Mouse (Mus musculus) myocyte (in vitro differentiated cells): Measurements from ENCODE around the gene Zc3hav1. TPM values are rescaled to one million over a fixed set of nuclear protein-coding genes. Genes with fewer than 3 reads are reported as not detected.

ENCODE experiments used
- H3K27me3 ChIP-seq: one replicate; pipeline ENCODE4 v1.6.1; 2011; ENCODE audit not compliant: control insufficient read depth, insufficient read depth, insufficient read length
- H3K36me3 ChIP-seq: one replicate; pipeline ENCODE4 v1.6.1; 2011; ENCODE audit not compliant: control insufficient read depth, insufficient read depth
- H3K4me2 ChIP-seq: one replicate; pipeline ENCODE4 v1.6.1; 2011; ENCODE audit warnings: low read depth, control low read depth
- H3K4me3 ChIP-seq: one replicate; pipeline ENCODE4 v1.5.1; 2011; ENCODE audit warnings: mild to moderate bottlenecking, control low read depth, moderate library complexity
- H3K79me2 ChIP-seq: one replicate; pipeline ENCODE4 v1.6.1; 2011; ENCODE audit not compliant: control insufficient read depth, insufficient read depth
- H3ac ChIP-seq: one replicate; pipeline ENCODE4 v1.6.1; 2011; ENCODE audit not compliant: control insufficient read depth, insufficient read length
- CEBPB ChIP-seq: IDR thresholded peaks from 2 replicates; pipeline ENCODE4 v1.6.1; 2011; ENCODE audit warnings: mild to moderate bottlenecking, moderate library complexity; ENCODE audit not compliant: poor library complexity, insufficient read depth, severe bottlenecking
- E2F4 ChIP-seq: IDR thresholded peaks from one replicate; pipeline ENCODE4 v1.6.1; 2011; ENCODE audit warnings: mild to moderate bottlenecking, control low read depth, moderate library complexity; ENCODE audit not compliant: insufficient read depth
- MAX ChIP-seq: IDR thresholded peaks from one replicate; pipeline ENCODE4 v1.6.1; 2011; ENCODE audit warnings: low read depth, mild to moderate bottlenecking, control low read depth
- MYOD1 ChIP-seq, 3 experiments: IDR thresholded peaks; one replicate each; pipeline ENCODE4 v1.6.1; 2011; ENCODE audit warnings: control low read depth in 2 of 3, low read depth in 2 of 3, mild to moderate bottlenecking in 2 of 3, moderate library complexity in 1 of 3; ENCODE audit not compliant: insufficient read length in 2 of 3, control insufficient read depth in 1 of 3
- MYOG ChIP-seq, 3 experiments: IDR thresholded peaks; one replicate each; pipeline ENCODE4 v1.6.1; 2011; ENCODE audit warnings: control low read depth in 2 of 3, low read depth in 2 of 3, mild to moderate bottlenecking in 2 of 3; ENCODE audit not compliant: insufficient read length in 2 of 3, control insufficient read depth in 1 of 3, insufficient read depth in 1 of 3
- POLR2A ChIP-seq: IDR thresholded peaks from one replicate; pipeline ENCODE4 v1.6.1; 2011; ENCODE audit warnings: low read depth, mild to moderate bottlenecking, control low read depth, moderate library complexity; ENCODE audit not compliant: insufficient read length
- POLR2AphosphoS2 ChIP-seq: IDR thresholded peaks from one replicate; pipeline ENCODE4 v1.6.1; 2011; ENCODE audit warnings: low read depth, control low read depth; ENCODE audit not compliant: insufficient read length
- REST ChIP-seq: IDR thresholded peaks from one replicate; pipeline ENCODE4 v1.6.1; 2011; ENCODE audit warnings: mild to moderate bottlenecking, control low read depth, moderate library complexity; ENCODE audit not compliant: insufficient read depth, insufficient read length
- SRF ChIP-seq: IDR thresholded peaks from one replicate; pipeline ENCODE4 v1.6.1; 2011; ENCODE audit warnings: low read depth; ENCODE audit not compliant: control insufficient read depth, insufficient read length
- TCF12 ChIP-seq: IDR thresholded peaks from one replicate; pipeline ENCODE4 v1.6.1; 2011; ENCODE audit warnings: mild to moderate bottlenecking, control low read depth; ENCODE audit not compliant: poor library complexity, insufficient read depth, severe bottlenecking
- TCF3 ChIP-seq: IDR thresholded peaks from one replicate; pipeline ENCODE4 v1.6.1; 2011; ENCODE audit warnings: low read depth, control low read depth; ENCODE audit not compliant: insufficient read length
- USF1 ChIP-seq: IDR thresholded peaks from one replicate; pipeline ENCODE4 v1.6.1; 2011; ENCODE audit warnings: low read depth, mild to moderate bottlenecking, control low read depth, moderate library complexity
- polyA plus RNA-seq: library from polyadenylated mRNA; unstranded; fragments of >200 nt; fragmentation: generic; extraction: Trizol; gene quantifications from one replicate; pipeline ENCODE4 v1.2.1, GENCODE M21; 2012; ENCODE audit warnings: missing spikeins

The Zc3hav1 gene
- polyA plus RNA-seq, 1 experiment: 45.0 TPM

GRCm38 (mm10) chr6:38298761-38299401 is 55.5 kb downstream of the Zc3hav1 start, which contains the start of gene Zc3hav1l:
TSS of gene Zc3hav1l (minus strand) at chr6:38299259.
- peak within 1 kb of the TSS; percentile 76 for H3K4me2 ChIP-seq
- H3K36me3 ChIP-seq: peaks cover 1% of the 10 kb centered on the region
- TF ChIP-seq TCF3 (no peak), MAX (no peak), TCF12 (no peak), MYOG (IDR thresholded peaks at IDR 0.05; ENCODE audit: control insufficient read depth in 1 of 3, insufficient read depth in 1 of 3, insufficient read length in 2 of 3, low read depth in 2 of 3) (peak in 2 of 3 experiments; percentile 52 to 77), REST (no peak), POLR2A (peak; percentile 91), E2F4 (no peak), CEBPB (no peak), USF1 (no peak), POLR2AphosphoS2 (peak; percentile 73), SRF (no peak), MYOD1 (IDR thresholded peaks at IDR 0.05; ENCODE audit: control insufficient read depth in 1 of 3, insufficient read length in 2 of 3, low read depth in 2 of 3) (peak in 2 of 3 experiments; percentile 31 to 67)
- H3K79me2 ChIP-seq: no peaks in the 10 kb centered on the region
- H3ac ChIP-seq: peak within 1 kb of the TSS; percentile 60
- no peaks in the 10 kb centered on the region for H3K27me3 ChIP-seq
- peak within 1 kb of the TSS; percentile 35 for H3K4me3 ChIP-seq

GRCm38 (mm10) chr6:38298246-38298635 is 56.2 kb downstream of the Zc3hav1 start:
- peak overlapping the region; percentile 60 for H3ac ChIP-seq
- TF ChIP-seq CEBPB (no peak), POLR2A (no peak), TCF3 (no peak), TCF12 (no peak), MYOD1 (IDR thresholded peaks at IDR 0.05; ENCODE audit: control insufficient read depth in 1 of 3, insufficient read length in 2 of 3, low read depth in 2 of 3) (no peak), USF1 (no peak), REST (no peak), E2F4 (no peak), MYOG (IDR thresholded peaks at IDR 0.05; ENCODE audit: control insufficient read depth in 1 of 3, insufficient read depth in 1 of 3, insufficient read length in 2 of 3, low read depth in 2 of 3) (no peak), POLR2AphosphoS2 (no peak), SRF (no peak), MAX (no peak)
- H3K36me3 ChIP-seq: no peaks in the 10 kb centered on the region
- H3K27me3 ChIP-seq: no peaks in the 10 kb centered on the region
- H3K4me3 ChIP-seq: peak overlapping the region; percentile 35
- peak overlapping the region; percentile 76 for H3K4me2 ChIP-seq
- H3K79me2 ChIP-seq: no peaks in the 10 kb centered on the region

- Histone ChIP-seq H3K4me2 (peak overlapping the region; percentile 76), H3K27me3 (no peaks in the 10 kb centered on the region), H3ac (no peak overlapping the region), H3K4me3 (peak overlapping the region; percentile 35), H3K79me2 (no peaks in the 10 kb centered on the region), H3K36me3 (no peaks in the 10 kb centered on the region)
- TF ChIP-seq MAX (no peak), REST (no peak), USF1 (no peak), MYOD1 (IDR thresholded peaks at IDR 0.05; ENCODE audit: control insufficient read depth in 1 of 3, insufficient read length in 2 of 3, low read depth in 2 of 3) (no peak)
Observed at GRCm38 (mm10) chr6:38297580-38298245, 56.7 kb downstream of the Zc3hav1 start.

GRCm38 (mm10) chr6:38293708-38294107 is 60.7 kb downstream of the Zc3hav1 start:
- TF ChIP-seq MAX (no peak), TCF3 (no peak), E2F4 (no peak), MYOD1 (IDR thresholded peaks at IDR 0.05; ENCODE audit: control insufficient read depth in 1 of 3, insufficient read length in 2 of 3, low read depth in 2 of 3) (no peak), USF1 (no peak), SRF (no peak), REST (no peak), MYOG (IDR thresholded peaks at IDR 0.05; ENCODE audit: control insufficient read depth in 1 of 3, insufficient read depth in 1 of 3, insufficient read length in 2 of 3, low read depth in 2 of 3) (no peak), CEBPB (no peak), TCF12 (no peak), POLR2AphosphoS2 (no peak), POLR2A (no peak)
- no peak overlapping the region for H3K4me3 ChIP-seq
- H3ac ChIP-seq: no peak overlapping the region

More at GRCm38 (mm10) chr6:38293708-38294107, 60.7 kb downstream of the Zc3hav1 start:
- no peaks in the 10 kb centered on the region for H3K79me2 ChIP-seq
- H3K36me3 ChIP-seq: peaks cover 4% of the 10 kb centered on the region
- no peak overlapping the region for H3K4me2 ChIP-seq
- H3K27me3 ChIP-seq: no peaks in the 10 kb centered on the region
